Mouse (Mus musculus): ENCODE data around the gene Eif3f. TPM values are rescaled to one million over a fixed set of nuclear protein-coding genes. Genes with fewer than 3 reads are reported as not detected.

Eif3f gene
- total RNA-seq, 2 experiments from 2014 or later = 121 to 122 TPM

- DNase-seq = peak; percentile 47
Observed at GRCm38 (mm10) chr7:108966742-108967362, 32.6 kb downstream of the Eif3f start.

GRCm38 (mm10) chr7:108968201-108968600 lies 34.0 kb downstream of the Eif3f start:
- no peak for DNase-seq

GRCm38 (mm10) chr7:108972273-108972672 lies 38.1 kb downstream of the Eif3f start:
- no peak for DNase-seq

GRCm38 (mm10) chr7:108985934-108986708 lies 51.9 kb downstream of the Eif3f start:
- no peak for DNase-seq

- DNase-seq = no peak
Observed at GRCm38 (mm10) chr7:108991207-108991606, 57.0 kb downstream of the Eif3f start.

Other genes starting within 250 kb of the Eif3f start
- not detected for gene Olfr512, start 221.1 kb upstream of the Eif3f start, total RNA-seq (2021)
- not detected for gene Olfr513, start 183.4 kb upstream of the Eif3f start, total RNA-seq (2021)
- gene Olfr514, start 108.4 kb upstream of the Eif3f start, total RNA-seq (2021) = not detected
- gene Olfr516, start 83.9 kb upstream of the Eif3f start, total RNA-seq (2021) = not detected
- gene Olfr517, start 62.0 kb upstream of the Eif3f start, total RNA-seq (2021) = not detected
- gene Olfr518, start 49.4 kb upstream of the Eif3f start, total RNA-seq (2021) = not detected
- not detected for gene Olfr519, start 40.0 kb upstream of the Eif3f start, total RNA-seq (2021)
- under 1 TPM; 0.68 to 0.79 TPM for gene Nlrp10, start 4.2 kb upstream of the Eif3f start, total RNA-seq (2021)
- gene Tub, start 15.9 kb downstream of the Eif3f start, total RNA-seq (2021) = 1 to 10 TPM; 1.9 to 3.0 TPM
- gene Ric3, start 148.9 kb downstream of the Eif3f start, total RNA-seq (2021) = 1 to 10 TPM; 1.1 to 1.4 TPM
- 1 to 10 TPM; 4.5 to 4.7 TPM for gene Lmo1, start 240.8 kb downstream of the Eif3f start, total RNA-seq (2021)